Mouse (Mus musculus): ENCODE results near the gene Kctd14. TPM values are rescaled to one million over a fixed set of nuclear protein-coding genes. Genes with fewer than 3 reads are reported as not detected.
"Not testable (repeated sequence)": the region's sequence is repeated elsewhere in the genome, so short reads cannot be mapped to it uniquely, and the experiment has no call there.

Kctd14 gene
- polyA plus RNA-seq, 1 experiment from 2014 or later: 0.58 TPM

DNA sequence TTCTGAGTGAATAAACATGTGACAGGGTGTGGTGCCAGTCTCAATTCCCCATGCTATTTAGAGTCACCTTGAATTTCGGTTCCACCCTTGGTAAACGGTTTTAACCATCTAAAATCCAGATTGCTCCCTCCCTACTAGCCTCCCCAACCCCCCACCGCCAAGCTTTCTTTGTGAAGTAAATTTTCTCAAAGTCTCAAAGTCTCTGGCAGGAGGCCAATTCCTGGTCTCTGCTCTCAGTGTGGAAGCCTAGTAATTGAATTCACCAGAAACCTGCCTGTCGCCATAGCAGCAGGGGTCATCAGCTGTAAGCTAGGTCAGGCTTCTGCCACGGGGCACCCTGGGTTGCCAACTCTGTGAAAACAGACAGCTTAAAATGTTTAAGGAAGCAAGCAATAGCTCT is 21.4 kb upstream of the Kctd14 start:
- no peaks in the 10 kb centered on the region for H3K27me3 ChIP-seq (ENCODE audit: control insufficient read depth, insufficient read depth, low read length)
- H3K4me3 ChIP-seq (ENCODE audit: low read length): no peak overlapping the region
- no peaks in the 10 kb centered on the region for H3K9me3 ChIP-seq (ENCODE audit: control insufficient read depth, low read length)
- H3K4me2 ChIP-seq (replicated peaks; ENCODE audit: low read depth, low read length): no peak overlapping the region
- peaks cover 6% of the 10 kb centered on the region; the same call in 1 of the 2 replicates for H3K4me1 ChIP-seq (ENCODE audit: control insufficient read depth, insufficient read depth, low read length)
- H3K36me3 ChIP-seq (ENCODE audit: control insufficient read depth, insufficient read depth, low read length): no peaks in the 10 kb centered on the region
- no peak overlapping the region for H3K27ac ChIP-seq (ENCODE audit: low read depth, low read length)
- peak; percentile 44; the same call in 1 of the 2 replicates for ATAC-seq (ENCODE audit: low FRiP score, low TSS enrichment)
- no peak overlapping the region for H3K9ac ChIP-seq (ENCODE audit: low read depth, low read length)
- 7% methylated on average over 5 of the region's 5 CpGs for WGBS

- H3K4me1 ChIP-seq (ENCODE audit: control insufficient read depth, insufficient read depth, low read length); H3K27me3 ChIP-seq (ENCODE audit: control insufficient read depth, insufficient read depth, low read length); H3K4me3 ChIP-seq (ENCODE audit: low read length); H3K36me3 ChIP-seq (ENCODE audit: control insufficient read depth, insufficient read depth, low read length); H3K27ac ChIP-seq (ENCODE audit: low read depth, low read length); H3K9me3 ChIP-seq (ENCODE audit: control insufficient read depth, low read length); H3K4me2 ChIP-seq (replicated peaks; ENCODE audit: low read depth, low read length); ATAC-seq (ENCODE audit: low FRiP score, low TSS enrichment); H3K9ac ChIP-seq (ENCODE audit: low read depth, low read length): not testable (repeated sequence)
- 70% methylated on average over 3 of the region's 3 CpGs for WGBS
Measured at GRCm38 (mm10) chr7:97433517-97433916, 17.6 kb upstream of the Kctd14 start.

- H3K27ac ChIP-seq (ENCODE audit: low read depth, low read length): no peak overlapping the region
- H3K4me3 ChIP-seq (ENCODE audit: low read length): no peak overlapping the region
- ATAC-seq (ENCODE audit: low FRiP score, low TSS enrichment): no peak
- peaks cover 5% of the 10 kb centered on the region; the same call in 1 of the 2 replicates for H3K4me1 ChIP-seq (ENCODE audit: control insufficient read depth, insufficient read depth, low read length)
- 84% methylated on average over 10 of the region's 10 CpGs for WGBS
- no peak overlapping the region for H3K9ac ChIP-seq (ENCODE audit: low read depth, low read length)
- H3K4me2 ChIP-seq (replicated peaks; ENCODE audit: low read depth, low read length): no peak overlapping the region
- H3K36me3 ChIP-seq (ENCODE audit: control insufficient read depth, insufficient read depth, low read length): no peaks in the 10 kb centered on the region
- no peaks in the 10 kb centered on the region for H3K9me3 ChIP-seq (ENCODE audit: control insufficient read depth, low read length)
- no peaks in the 10 kb centered on the region for H3K27me3 ChIP-seq (ENCODE audit: control insufficient read depth, insufficient read depth, low read length)
Measured at GRCm38 (mm10) chr7:97434517-97434916, 16.6 kb upstream of the Kctd14 start.

- ATAC-seq (ENCODE audit: low FRiP score, low TSS enrichment): no peak
- no peaks in the 10 kb centered on the region for H3K36me3 ChIP-seq (ENCODE audit: control insufficient read depth, insufficient read depth, low read length)
- H3K27me3 ChIP-seq (ENCODE audit: control insufficient read depth, insufficient read depth, low read length): no peaks in the 10 kb centered on the region
- no peak overlapping the region for H3K27ac ChIP-seq (ENCODE audit: low read depth, low read length)
- no peaks in the 10 kb centered on the region for H3K4me1 ChIP-seq (ENCODE audit: control insufficient read depth, insufficient read depth, low read length)
- H3K9me3 ChIP-seq (ENCODE audit: control insufficient read depth, low read length): no peaks in the 10 kb centered on the region
- H3K4me3 ChIP-seq (ENCODE audit: low read length): no peak overlapping the region
- H3K9ac ChIP-seq (ENCODE audit: low read depth, low read length): no peak overlapping the region
- no peak overlapping the region for H3K4me2 ChIP-seq (replicated peaks; ENCODE audit: low read depth, low read length)
Measured at GRCm38 (mm10) chr7:97438986-97439385, 12.1 kb upstream of the Kctd14 start.

GRCm38 (mm10) chr7:97446171-97446925 is 4.8 kb upstream of the Kctd14 start:
- no peaks in the 10 kb centered on the region for H3K9me3 ChIP-seq (ENCODE audit: control insufficient read depth, low read length)
- H3K9ac ChIP-seq (ENCODE audit: low read depth, low read length): no peak overlapping the region
- 38% methylated on average over 6 of the region's 6 CpGs for WGBS
- no peak overlapping the region for H3K4me3 ChIP-seq (ENCODE audit: low read length)
- no peak overlapping the region for H3K4me2 ChIP-seq (replicated peaks; ENCODE audit: low read depth, low read length)
- H3K4me1 ChIP-seq (ENCODE audit: control insufficient read depth, insufficient read depth, low read length): no peaks in the 10 kb centered on the region
- no peaks in the 10 kb centered on the region for H3K27me3 ChIP-seq (ENCODE audit: control insufficient read depth, insufficient read depth, low read length)
- ATAC-seq (ENCODE audit: low FRiP score, low TSS enrichment): 0 out of 2 replicates have a peak, but pooled peaks have one; percentile 43
- H3K27ac ChIP-seq (ENCODE audit: low read depth, low read length): no peak overlapping the region
- H3K36me3 ChIP-seq (ENCODE audit: control insufficient read depth, insufficient read depth, low read length): no peaks in the 10 kb centered on the region

DNA sequence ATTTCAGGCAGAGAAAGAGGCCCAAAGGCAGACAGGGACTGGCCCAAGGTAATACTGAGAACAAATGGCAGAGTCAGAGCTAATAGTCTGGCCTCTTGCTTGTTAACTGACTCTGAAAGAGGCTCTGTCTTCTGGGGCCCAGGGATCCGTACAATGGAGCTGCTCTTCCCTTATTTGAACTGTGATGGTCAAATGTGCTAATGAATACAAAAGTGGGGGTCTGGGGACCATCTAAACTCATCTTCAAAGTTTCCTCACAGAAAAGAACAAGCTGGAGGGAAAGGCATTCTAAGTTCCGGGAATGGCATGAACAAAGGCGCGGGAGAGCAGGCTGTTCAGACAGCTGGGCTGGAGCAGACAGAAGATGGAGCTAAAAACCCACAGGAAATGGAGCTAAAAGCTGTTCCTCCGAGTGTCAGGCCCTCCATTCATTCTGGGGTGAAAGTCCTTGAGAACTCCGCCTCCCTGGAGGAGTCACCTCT is 4.0 kb upstream of the Kctd14 start:
- no peaks in the 10 kb centered on the region for H3K9me3 ChIP-seq (ENCODE audit: control insufficient read depth, low read length)
- no peak overlapping the region for H3K9ac ChIP-seq (ENCODE audit: low read depth, low read length)
- WGBS: 67% methylated on average over 6 of the region's 6 CpGs
- no peak overlapping the region for H3K4me3 ChIP-seq (ENCODE audit: low read length)
- no peaks in the 10 kb centered on the region for H3K36me3 ChIP-seq (ENCODE audit: control insufficient read depth, insufficient read depth, low read length)
- H3K27ac ChIP-seq (ENCODE audit: low read depth, low read length): no peak overlapping the region
- H3K27me3 ChIP-seq (ENCODE audit: control insufficient read depth, insufficient read depth, low read length): no peaks in the 10 kb centered on the region
- ATAC-seq (ENCODE audit: low FRiP score, low TSS enrichment): no peak
- H3K4me2 ChIP-seq (replicated peaks; ENCODE audit: low read depth, low read length): no peak overlapping the region
- H3K4me1 ChIP-seq (ENCODE audit: control insufficient read depth, insufficient read depth, low read length): no peaks in the 10 kb centered on the region

- Histone ChIP-seq H3K36me3 (ENCODE audit: control insufficient read depth, insufficient read depth, low read length) (no peaks in the 10 kb centered on the region), H3K4me1 (ENCODE audit: control insufficient read depth, insufficient read depth, low read length) (peaks cover 5% of the 10 kb centered on the region; the same call in 1 of the 2 replicates), H3K9me3 (ENCODE audit: control insufficient read depth, low read length) (no peaks in the 10 kb centered on the region), H3K27ac (ENCODE audit: low read depth, low read length) (no peak overlapping the region), H3K9ac (ENCODE audit: low read depth, low read length) (no peak overlapping the region), H3K27me3 (ENCODE audit: control insufficient read depth, insufficient read depth, low read length) (no peaks in the 10 kb centered on the region), H3K4me3 (ENCODE audit: low read length) (no peak overlapping the region), H3K4me2 (replicated peaks; ENCODE audit: low read depth, low read length) (no peak overlapping the region)
- ATAC-seq (ENCODE audit: low FRiP score, low TSS enrichment): no peak
- 79% methylated on average over 6 of the region's 6 CpGs for WGBS
Measured at GRCm38 (mm10) chr7:97452196-97452595, 1.1 kb downstream of the Kctd14 start.

- Histone ChIP-seq H3K27me3 (ENCODE audit: control insufficient read depth, insufficient read depth, low read length) (no peaks in the 10 kb centered on the region), H3K4me1 (ENCODE audit: control insufficient read depth, insufficient read depth, low read length) (peaks cover 5% of the 10 kb centered on the region; the same call in 1 of the 2 replicates), H3K4me3 (ENCODE audit: low read length) (peak overlapping the region; percentile 48), H3K36me3 (ENCODE audit: control insufficient read depth, insufficient read depth, low read length) (no peaks in the 10 kb centered on the region), H3K27ac (ENCODE audit: low read depth, low read length) (peak overlapping the region; percentile 26; the same call in 1 of the 2 replicates), H3K9ac (ENCODE audit: low read depth, low read length) (peak overlapping the region; percentile 61), H3K9me3 (ENCODE audit: control insufficient read depth, low read length) (no peaks in the 10 kb centered on the region), H3K4me2 (replicated peaks; ENCODE audit: low read depth, low read length) (peak overlapping the region; percentile 90)
- 2% methylated on average over 27 of the region's 27 CpGs for WGBS
- peak; percentile 74 for ATAC-seq (ENCODE audit: low FRiP score, low TSS enrichment)
Measured at GRCm38 (mm10) chr7:97453141-97453921, 2.2 kb downstream of the Kctd14 start.

DNA sequence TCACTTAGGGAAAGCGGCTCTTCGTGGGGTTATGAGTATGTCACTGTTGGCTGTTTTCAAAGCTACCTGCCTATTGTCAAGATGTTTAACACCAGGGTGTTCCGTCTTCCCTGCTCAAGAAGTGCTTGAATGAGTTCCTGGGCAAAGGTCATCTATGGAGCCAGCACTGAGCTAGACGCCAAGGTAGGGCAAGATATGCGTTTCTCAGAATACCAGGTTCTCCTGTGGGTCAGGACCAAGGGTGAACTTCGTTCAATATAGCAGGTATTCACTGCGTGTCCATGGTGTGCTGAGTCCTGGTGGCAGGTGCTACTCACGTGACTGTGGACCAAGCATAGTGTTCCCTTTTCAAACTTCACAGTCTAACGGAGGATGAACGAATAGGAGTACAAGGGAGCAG is 3.7 kb downstream of the Kctd14 start:
- no peak for ATAC-seq (ENCODE audit: low FRiP score, low TSS enrichment)
- H3K36me3 ChIP-seq (ENCODE audit: control insufficient read depth, insufficient read depth, low read length): no peaks in the 10 kb centered on the region
- no peak overlapping the region for H3K27ac ChIP-seq (ENCODE audit: low read depth, low read length)
- H3K9me3 ChIP-seq (ENCODE audit: control insufficient read depth, low read length): no peaks in the 10 kb centered on the region
- H3K4me1 ChIP-seq (ENCODE audit: control insufficient read depth, insufficient read depth, low read length): peaks cover 5% of the 10 kb centered on the region; the same call in 1 of the 2 replicates
- H3K27me3 ChIP-seq (ENCODE audit: control insufficient read depth, insufficient read depth, low read length): no peaks in the 10 kb centered on the region
- H3K4me2 ChIP-seq (replicated peaks; ENCODE audit: low read depth, low read length): no peak overlapping the region
- WGBS: 91% methylated on average over 10 of the region's 10 CpGs
- no peak overlapping the region for H3K9ac ChIP-seq (ENCODE audit: low read depth, low read length)
- H3K4me3 ChIP-seq (ENCODE audit: low read length): no peak overlapping the region
